Mouse (Mus musculus) midbrain, embryonic 13.5 days (tissue): ENCODE results near the gene Usp37. TPM values are rescaled to one million over a fixed set of nuclear protein-coding genes. Genes with fewer than 3 reads are reported as not detected.

Source experiments
- ATAC-seq: fragments of 200-750 bp; cut with Nextera tagmentation; 2 replicates; pipeline ENCODE4 v1.8.0; 2017; ENCODE audit warnings: mild to moderate bottlenecking, moderate TSS enrichment, moderate library complexity
- H3K27ac ChIP-seq: fragments of 300-500 bp; sonication (generic); 2 replicates; pipeline ENCODE4 v1.5.1; 2015; ENCODE audit warnings: inconsistent platforms, mild to moderate bottlenecking, moderate library complexity
- H3K27me3 ChIP-seq: fragments of 300-500 bp; sonication (generic); 2 replicates; pipeline ENCODE4 v1.6.1; 2015; ENCODE audit warnings: mild to moderate bottlenecking, inconsistent platforms
- H3K36me3 ChIP-seq: fragments of 300-500 bp; sonication (generic); 2 replicates; pipeline ENCODE4 v1.6.1; 2015; ENCODE audit warnings: mild to moderate bottlenecking, inconsistent platforms
- H3K4me1 ChIP-seq: fragments of 300-500 bp; sonication (generic); replicated peaks from 2 replicates; pipeline ENCODE4 v1.6.1; 2015; ENCODE audit warnings: inconsistent platforms
- H3K4me2 ChIP-seq: fragments of 300-500 bp; sonication (generic); replicated peaks from 2 replicates; pipeline ENCODE4 v1.6.1; 2015; ENCODE audit warnings: moderate library complexity, mild to moderate bottlenecking, inconsistent platforms
- H3K4me3 ChIP-seq: fragments of 300-500 bp; sonication (generic); replicated peaks from 2 replicates; pipeline ENCODE4 v1.5.1; 2015; ENCODE audit warnings: mild to moderate bottlenecking, inconsistent platforms
- H3K9ac ChIP-seq: fragments of 300-500 bp; sonication (generic); replicated peaks from 2 replicates; pipeline ENCODE4 v1.6.1; 2015; ENCODE audit warnings: mild to moderate bottlenecking, inconsistent platforms
- H3K9me3 ChIP-seq: fragments of 300-500 bp; sonication (generic); 2 replicates; pipeline ENCODE4 v1.6.1; 2016; ENCODE audit warnings: mild to moderate bottlenecking, inconsistent platforms
- WGBS: fragments of 180-500 bp; shearing (Covaris S2); methylation state at CpG from one replicate; pipeline ENCODE4 v1.1.7; 2015; 5-methylcytosine and 5-hydroxymethylcytosine counted together
- polyA plus RNA-seq: library from polyadenylated mRNA; unstranded; fragments of >200 nt; fragmentation: Nextera tagmentation; extraction: Ambion mirVana; gene quantifications from 2 replicates; pipeline ENCODE4 v1.2.1, GENCODE M21; 2015

Usp37 gene
- 32.2 and 33.4 TPM in 2 replicates for polyA plus RNA-seq

- H3K27me3 ChIP-seq, result no peaks in the 10 kb centered on the region
- no peak within 1 kb of the TSS for H3K4me3 ChIP-seq
- no peaks in the 10 kb centered on the region for H3K9me3 ChIP-seq
- H3K9ac ChIP-seq, result no peak within 1 kb of the TSS
- peaks cover 13% of the 10 kb centered on the region for H3K4me1 ChIP-seq
- 0 out of 2 replicates have a peak within 1 kb of the TSS, but pooled peaks have one; percentile 36 for H3K4me2 ChIP-seq
- WGBS, result 26% methylated on average over 4 of the region's 4 CpGs
- H3K36me3 ChIP-seq, result no peaks in the 10 kb centered on the region
- no peak within 1 kb of the TSS for H3K27ac ChIP-seq
- no peak for ATAC-seq
These were observed at the start of gene Usp37 for GRCm38 (mm10) chr1:74544184-74544583. Gene Usp37 (minus strand): TSS chr1:74544284.

- Histone ChIP-seq H3K27me3 (no peaks in the 10 kb centered on the region), H3K4me2 (peak within 1 kb of the TSS; percentile 94), H3K27ac (peak within 1 kb of the TSS; percentile 80), H3K9ac (peak within 1 kb of the TSS; percentile 92), H3K4me1 (peaks cover 31% of the 10 kb centered on the region), H3K9me3 (no peaks in the 10 kb centered on the region), H3K36me3 (peaks cover 36% of the 10 kb centered on the region), H3K4me3 (peak within 1 kb of the TSS; percentile 91)
- ATAC-seq, result peak; percentile 100
- WGBS, result under 1% methylated on average over 48 of the region's 48 CpGs
These were observed 43.8 kb upstream of the Usp37 start, which contains the start of the genes Zfp142 and Bcs1l for GRCm38 (mm10) chr1:74587773-74588445. Gene Zfp142 (minus strand): TSS chr1:74588246. Gene Bcs1l (plus strand): TSS chr1:74588289.

DNA sequence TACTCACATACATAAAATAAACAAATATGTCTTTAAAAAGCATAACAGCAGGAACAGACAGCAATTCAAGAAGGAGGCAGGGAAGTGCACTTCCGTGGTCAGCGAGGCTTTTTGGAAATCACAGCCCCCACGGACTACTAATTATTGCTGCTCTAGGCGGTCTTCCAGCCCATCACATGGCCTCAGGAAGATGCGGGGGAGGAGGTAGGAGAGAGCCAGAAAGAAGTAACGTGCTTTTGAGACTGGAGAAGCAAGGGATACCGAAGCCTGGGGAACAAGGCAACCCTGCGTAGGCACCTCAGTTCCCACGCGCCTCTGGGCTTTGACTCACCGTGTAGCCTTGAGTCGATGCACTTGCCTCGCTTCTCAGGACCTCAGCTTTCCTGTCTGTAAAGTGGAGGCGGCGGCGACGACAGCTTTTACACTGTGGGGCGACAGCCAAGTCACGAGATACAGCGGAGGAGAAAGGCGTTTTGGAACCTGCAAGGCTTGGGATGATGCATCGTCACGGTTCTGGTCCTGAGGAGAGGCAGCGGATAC is 43.2 kb upstream of the Usp37 start:
- peak overlapping the region; percentile 94 for H3K4me2 ChIP-seq
- peak overlapping the region; percentile 92 for H3K9ac ChIP-seq
- WGBS, result under 1% methylated on average over 24 of the region's 24 CpGs
- ATAC-seq, result no peak
- peak overlapping the region; percentile 80 for H3K27ac ChIP-seq
- peaks cover 31% of the 10 kb centered on the region for H3K4me1 ChIP-seq
- peaks cover 37% of the 10 kb centered on the region for H3K36me3 ChIP-seq
- H3K9me3 ChIP-seq, result no peaks in the 10 kb centered on the region
- no peaks in the 10 kb centered on the region for H3K27me3 ChIP-seq
- peak overlapping the region; percentile 91 for H3K4me3 ChIP-seq

DNA sequence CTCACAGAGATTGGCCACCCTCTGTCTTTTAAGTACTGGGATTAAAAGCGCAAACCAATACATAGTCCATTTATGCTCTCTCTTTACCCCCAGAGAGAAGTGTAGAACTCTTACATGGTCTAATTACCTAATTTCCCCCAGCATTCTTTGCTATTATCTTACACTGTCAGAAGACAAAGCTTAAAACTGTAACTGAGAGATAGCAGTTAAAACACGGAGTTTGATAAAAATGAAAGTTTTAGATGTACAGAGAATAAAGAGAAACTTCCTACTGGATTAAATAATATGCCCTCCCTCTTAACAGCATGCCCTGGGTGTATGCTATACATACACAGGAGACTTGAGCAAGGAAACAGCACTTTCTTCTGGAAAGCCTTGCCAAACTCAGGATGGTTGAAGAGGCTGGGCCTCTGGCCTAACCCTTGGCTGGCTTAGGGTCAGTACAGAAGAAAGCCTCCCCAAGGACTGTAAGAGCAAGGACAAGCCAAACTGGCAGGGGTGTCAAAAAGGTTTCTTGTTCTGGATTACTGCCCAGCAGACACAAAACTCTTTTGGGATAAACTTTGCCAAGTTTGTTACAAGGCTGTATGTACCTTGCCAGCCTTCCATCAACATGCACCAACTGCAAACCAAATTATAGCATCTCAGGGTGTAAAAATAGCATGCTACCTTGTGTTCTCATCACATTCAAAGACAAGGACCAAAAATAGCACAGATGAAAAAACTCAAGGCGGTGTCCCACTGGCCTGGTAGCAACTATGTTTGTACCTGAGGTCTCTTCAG is 40.7 kb upstream of the Usp37 start:
- no peaks in the 10 kb centered on the region for H3K27me3 ChIP-seq
- H3K9me3 ChIP-seq, result no peaks in the 10 kb centered on the region
- 98% methylated on average over 3 of the region's 3 CpGs for WGBS
- ATAC-seq, result no peak
- H3K4me3 ChIP-seq, result no peak overlapping the region
- 0 out of 2 replicates have a peak overlapping the region, but pooled peaks have one; percentile 36 for H3K9ac ChIP-seq
- H3K4me2 ChIP-seq, result no peak overlapping the region
- H3K36me3 ChIP-seq, result peaks cover 19% of the 10 kb centered on the region
- peaks cover 31% of the 10 kb centered on the region for H3K4me1 ChIP-seq
- H3K27ac ChIP-seq, result no peak overlapping the region

GRCm38 (mm10) chr1:74582621-74583020 is 38.5 kb upstream of the Usp37 start:
- peaks cover 39% of the 10 kb centered on the region for H3K36me3 ChIP-seq
- H3K9ac ChIP-seq, result no peak overlapping the region
- WGBS, result 77% methylated on average over 3 of the region's 3 CpGs
- H3K4me1 ChIP-seq, result peaks cover 22% of the 10 kb centered on the region
- H3K4me2 ChIP-seq, result no peak overlapping the region
- no peaks in the 10 kb centered on the region for H3K9me3 ChIP-seq
- H3K27ac ChIP-seq, result no peak overlapping the region
- no peak overlapping the region for H3K4me3 ChIP-seq
- no peak for ATAC-seq
- H3K27me3 ChIP-seq, result no peaks in the 10 kb centered on the region

DNA sequence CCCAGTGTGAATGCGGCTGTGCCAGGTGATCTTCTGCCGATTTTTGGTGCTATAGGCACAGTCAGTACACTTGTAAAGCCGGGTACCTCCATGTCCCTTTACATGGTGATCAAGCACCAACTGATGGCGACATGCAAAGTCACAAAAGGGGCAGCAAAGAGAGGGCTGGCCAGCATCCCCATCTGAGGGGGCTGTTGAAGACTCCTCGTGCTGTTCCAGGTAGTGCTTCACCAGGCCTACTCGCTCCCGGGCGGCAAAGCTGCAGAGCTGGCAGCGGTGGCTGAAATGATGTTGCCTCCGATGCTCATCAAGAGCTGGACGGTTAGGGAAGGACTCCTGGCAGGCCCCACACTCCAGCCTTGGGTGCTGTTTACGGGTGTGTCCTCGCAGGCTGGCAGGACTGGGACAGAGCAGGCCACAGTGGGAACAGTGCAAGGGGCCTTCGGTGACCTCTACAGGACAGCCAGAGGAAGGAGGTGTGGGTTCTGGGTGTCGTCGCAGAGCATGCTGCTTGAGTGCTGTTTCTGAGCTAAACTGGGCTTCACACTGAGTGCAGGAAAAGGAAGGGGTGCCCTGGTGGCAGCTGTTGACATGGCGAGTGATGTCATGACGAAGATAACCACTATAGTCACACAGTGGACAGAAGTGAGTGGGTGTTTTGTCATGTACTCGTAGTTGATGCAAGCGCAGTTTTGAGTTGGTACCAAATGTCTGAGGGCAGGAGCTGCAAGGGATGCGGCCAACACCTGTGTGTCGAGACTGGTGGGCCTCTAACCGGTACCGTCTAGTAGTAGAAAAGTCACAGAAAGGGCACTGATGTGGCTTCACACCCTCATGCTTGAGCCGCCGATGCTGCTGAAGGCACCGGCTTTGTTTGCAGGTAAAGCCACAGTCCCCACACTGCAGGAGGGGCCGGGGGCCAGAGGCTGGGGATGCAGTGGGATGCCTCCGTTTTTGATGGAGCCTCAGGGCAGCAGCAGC is 25.9 kb upstream of the Usp37 start:
- no peak for ATAC-seq
- Histone ChIP-seq H3K4me2 (no peak overlapping the region), H3K27me3 (no peaks in the 10 kb centered on the region), H3K4me1 (no peaks in the 10 kb centered on the region), H3K4me3 (no peak overlapping the region), H3K36me3 (peaks cover 95% of the 10 kb centered on the region), H3K27ac (no peak overlapping the region), H3K9me3 (no peaks in the 10 kb centered on the region), H3K9ac (no peak overlapping the region)
- WGBS, result 93% methylated on average over 29 of the region's 29 CpGs

- Histone ChIP-seq H3K9me3 (no peaks in the 10 kb centered on the region), H3K27me3 (no peaks in the 10 kb centered on the region), H3K36me3 (peaks cover 70% of the 10 kb centered on the region), H3K4me3 (no peak overlapping the region), H3K9ac (no peak overlapping the region), H3K4me2 (no peak overlapping the region), H3K27ac (no peak overlapping the region), H3K4me1 (no peaks in the 10 kb centered on the region)
- ATAC-seq, result no peak
- WGBS, result 58% methylated on average over 6 of the region's 6 CpGs
These were observed 21.8 kb upstream of the Usp37 start for GRCm38 (mm10) chr1:74565834-74566233.

DNA sequence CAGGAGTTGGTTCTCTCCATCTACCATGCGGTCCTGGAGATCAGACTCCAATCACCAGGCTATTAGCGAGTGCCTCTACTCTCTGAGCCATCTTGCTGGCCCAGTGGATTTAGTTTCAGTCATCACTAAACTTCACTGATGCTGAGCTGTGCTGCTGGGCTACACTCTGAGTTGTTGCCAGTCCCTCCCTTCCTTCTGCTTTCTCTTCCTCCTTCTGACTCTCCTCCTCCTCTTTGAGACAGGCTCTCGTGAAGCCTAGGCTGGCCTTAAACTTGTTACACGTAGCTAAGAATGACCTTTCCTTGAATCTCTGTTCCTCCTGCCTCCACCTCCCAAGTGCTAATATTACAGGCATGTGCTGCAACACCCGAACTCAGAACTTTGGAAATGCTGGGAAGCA is 15.0 kb upstream of the Usp37 start:
- Histone ChIP-seq H3K9ac (no peak overlapping the region), H3K4me2 (no peak overlapping the region), H3K4me1 (no peaks in the 10 kb centered on the region), H3K27ac (no peak overlapping the region), H3K27me3 (no peaks in the 10 kb centered on the region), H3K36me3 (peaks cover 7% of the 10 kb centered on the region), H3K9me3 (no peaks in the 10 kb centered on the region), H3K4me3 (no peak overlapping the region)
- ATAC-seq, result no peak
- 83% methylated on average over 5 of the region's 5 CpGs for WGBS

- Histone ChIP-seq H3K4me3 (no peak within 1 kb of the TSS), H3K36me3 (no peaks in the 10 kb centered on the region), H3K9me3 (no peaks in the 10 kb centered on the region), H3K9ac (0 out of 2 replicates have a peak within 1 kb of the TSS, but pooled peaks have one; percentile 41), H3K27me3 (no peaks in the 10 kb centered on the region), H3K4me2 (peak within 1 kb of the TSS; percentile 36), H3K4me1 (peaks cover 13% of the 10 kb centered on the region), H3K27ac (no peak within 1 kb of the TSS; the same call in 1 of the 2 replicates)
- WGBS, result 4% methylated on average over 6 of the region's 6 CpGs
- ATAC-seq, result peak; percentile 55
These were observed 1.6 kb downstream of the Usp37 start, which contains the start of gene Plcd4 for GRCm38 (mm10) chr1:74542451-74542961. Gene Plcd4 (plus strand): TSS chr1:74542888.

DNA sequence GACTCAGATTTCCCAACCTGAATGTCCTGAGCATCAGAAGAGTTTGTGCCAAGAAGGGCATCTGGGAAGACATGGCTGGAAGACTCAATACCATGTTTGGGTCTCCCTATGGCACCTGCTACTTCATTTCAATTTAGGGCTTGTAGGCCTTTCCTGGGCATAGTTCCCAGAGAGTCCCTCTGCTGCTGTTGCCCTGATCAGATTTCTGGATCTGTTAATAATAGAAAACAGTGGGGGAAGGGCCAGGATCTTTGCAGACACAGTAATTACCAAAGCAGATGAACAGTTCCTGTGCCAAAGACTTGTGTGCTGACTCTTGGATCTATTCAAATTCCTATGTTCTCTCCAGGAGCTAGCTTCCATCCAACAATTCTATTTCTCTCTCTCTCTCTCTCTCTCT is 5.4 kb downstream of the Usp37 start:
- H3K4me1 ChIP-seq, result peaks cover 13% of the 10 kb centered on the region
- no peaks in the 10 kb centered on the region for H3K27me3 ChIP-seq
- no peaks in the 10 kb centered on the region for H3K9me3 ChIP-seq
- no peak for ATAC-seq
- no peak overlapping the region for H3K4me2 ChIP-seq
- no peak overlapping the region for H3K4me3 ChIP-seq
- H3K36me3 ChIP-seq, result no peaks in the 10 kb centered on the region
- H3K27ac ChIP-seq, result no peak overlapping the region
- H3K9ac ChIP-seq, result no peak overlapping the region

DNA sequence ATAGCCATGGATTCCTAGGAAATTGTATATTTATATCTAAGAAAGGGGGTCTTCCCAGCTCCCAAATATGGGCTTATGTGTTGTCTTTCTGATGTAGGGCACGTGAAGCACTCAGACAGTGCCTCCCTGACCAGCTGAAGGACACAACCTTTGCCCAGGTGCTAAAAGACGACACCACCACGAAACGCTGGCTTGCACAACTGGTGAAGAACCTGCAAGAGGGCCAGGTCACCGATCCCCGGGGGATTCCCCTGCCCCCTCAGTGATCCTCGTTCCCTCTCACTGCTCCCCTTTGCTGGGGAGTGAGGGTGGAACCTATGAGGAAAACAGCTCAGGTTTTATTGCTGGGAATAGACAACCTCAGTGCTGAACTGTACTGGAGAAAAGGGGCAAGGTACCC is 15.5 kb downstream of the Usp37 start:
- no peak overlapping the region for H3K4me2 ChIP-seq
- H3K4me1 ChIP-seq, result no peaks in the 10 kb centered on the region
- no peak overlapping the region for H3K27ac ChIP-seq
- H3K9ac ChIP-seq, result no peak overlapping the region
- no peaks in the 10 kb centered on the region for H3K27me3 ChIP-seq
- no peaks in the 10 kb centered on the region for H3K9me3 ChIP-seq
- H3K4me3 ChIP-seq, result no peak overlapping the region
- no peak for ATAC-seq
- WGBS, result 97% methylated on average over 7 of the region's 7 CpGs
- H3K36me3 ChIP-seq, result peaks cover 93% of the 10 kb centered on the region
